In genomic region chr9:25526927-25527337, GRCm38 (mm10) we compare ENCODE assay signal across 8 mouse cellular contexts. TPM values are rescaled to one million over a fixed set of nuclear protein-coding genes. Genes with fewer than 3 reads are reported as not detected.
DNase-seq lines count a peak whose midpoint lies in the region; ATAC-seq and TF ChIP-seq lines count a peak whose summit lies in the region.
"Had no signal": no experiment of that assay in that cellular context is flagged by ENCODE, and none has a peak within 500 bp of the region (broad histone marks: within the 10 kb centered on the region; RNA-seq: fewer than 3 reads in every experiment).

No protein-coding gene starts in this region.

- H3K9me3 ChIP-seq in stomach, embryonic 14.5 days (ENCODE audit: control insufficient read depth, low read depth, low read length): no peaks in the 10 kb centered on the region
- no peaks in the 10 kb centered on the region for H3K9me3 ChIP-seq in stomach, postnatal 0 days (ENCODE audit: control insufficient read depth, low read length)
- no peaks in the 10 kb centered on the region for H3K9me3 ChIP-seq in limb, embryonic 12.5 days
- H3K9me3 ChIP-seq: lung, embryonic 15.5 days had no signal

- peaks cover 9% of the 10 kb centered on the region; the same call in 1 of the 2 replicates for H3K4me1 ChIP-seq in stomach, embryonic 14.5 days (ENCODE audit: control insufficient read depth, insufficient read depth, low read length)
- no peaks in the 10 kb centered on the region for H3K4me1 ChIP-seq in stomach, postnatal 0 days (replicated peaks; ENCODE audit: control insufficient read depth, insufficient read depth)
- H3K4me1 ChIP-seq in limb, embryonic 12.5 days (replicated peaks): peaks cover 27% of the 10 kb centered on the region
- H3K4me1 ChIP-seq: lung, embryonic 15.5 days had no signal

- H3K9ac ChIP-seq in stomach, embryonic 14.5 days (replicated peaks; ENCODE audit: low read depth, low read length): no peak overlapping the region
- H3K9ac ChIP-seq in stomach, postnatal 0 days (ENCODE audit: low read length): no peak overlapping the region
- H3K9ac ChIP-seq in limb, embryonic 12.5 days (replicated peaks): no peak overlapping the region
- H3K9ac ChIP-seq: lung, embryonic 15.5 days had no signal

- H3K4me2 ChIP-seq in stomach, embryonic 14.5 days (replicated peaks; ENCODE audit: low read depth, low read length): no peak overlapping the region
- no peak overlapping the region for H3K4me2 ChIP-seq in stomach, postnatal 0 days (replicated peaks; ENCODE audit: low read depth)
- peak overlapping the region; percentile 24 for H3K4me2 ChIP-seq in limb, embryonic 12.5 days
- H3K4me2 ChIP-seq: lung, embryonic 15.5 days had no signal

- peak; percentile 79; the same call in 1 of the 2 replicates for ATAC-seq in stomach, embryonic 14.5 days (ENCODE audit: insufficient number of reproducible peaks, insufficient read depth, low FRiP score, low read depth)
- no peak for ATAC-seq in stomach, postnatal 0 days (ENCODE audit: low FRiP score, low TSS enrichment)
- ATAC-seq in limb, embryonic 12.5 days (ENCODE audit: insufficient number of reproducible peaks, insufficient read depth, low FRiP score, low TSS enrichment, low read depth): peak; percentile 95

- H3K27ac ChIP-seq in stomach, embryonic 14.5 days (ENCODE audit: low read length): no peak overlapping the region
- H3K27ac ChIP-seq in stomach, postnatal 0 days (replicated peaks): no peak overlapping the region
- peak overlapping the region; percentile 91 for H3K27ac ChIP-seq in limb, embryonic 12.5 days
- H3K27ac ChIP-seq: lung, embryonic 15.5 days had no signal

- no peak for TF ChIP-seq EP300 in stomach, postnatal 0 days (optimal IDR thresholded peaks at IDR 0.05)

- no peak for TF ChIP-seq CTCF in stomach, postnatal 0 days (IDR thresholded peaks at IDR 0.05; ENCODE audit: low read depth)

- no peaks in the 10 kb centered on the region for H3K27me3 ChIP-seq in stomach, embryonic 14.5 days (ENCODE audit: control insufficient read depth, insufficient read depth, low read length)
- no peaks in the 10 kb centered on the region for H3K27me3 ChIP-seq in stomach, postnatal 0 days (ENCODE audit: control insufficient read depth, insufficient read depth, low read length)
- no peaks in the 10 kb centered on the region for H3K27me3 ChIP-seq in limb, embryonic 12.5 days
- H3K27me3 ChIP-seq: lung, embryonic 15.5 days had no signal

- no peaks in the 10 kb centered on the region for H3K36me3 ChIP-seq in stomach, embryonic 14.5 days (ENCODE audit: control insufficient read depth, insufficient read depth, low read length)
- H3K36me3 ChIP-seq in stomach, postnatal 0 days (ENCODE audit: control insufficient read depth, insufficient read depth, low read length): no peaks in the 10 kb centered on the region
- no peaks in the 10 kb centered on the region for H3K36me3 ChIP-seq in limb, embryonic 12.5 days
- H3K36me3 ChIP-seq: lung, embryonic 15.5 days had no signal

- DNase-seq in stomach, postnatal 0 days (ENCODE audit: low spot score): no peak
- peak; percentile 67 to 83 for DNase-seq in heart, adult 18-20 months
- DNase-seq in cerebellum, adult 9-10 months: no peak
- no peak for DNase-seq in adipocyte (ENCODE audit: low spot score)
- no peak for DNase-seq in frontal cortex, postnatal 25 days (ENCODE audit: low spot score in 2 of 2)

- H3K4me3 ChIP-seq in stomach, embryonic 14.5 days (ENCODE audit: low read depth, low read length): no peak overlapping the region
- H3K4me3 ChIP-seq in stomach, postnatal 0 days (ENCODE audit: low read depth, low read length): no peak overlapping the region
- H3K4me3 ChIP-seq in limb, embryonic 12.5 days (replicated peaks): no peak overlapping the region
- H3K4me3 ChIP-seq: lung, embryonic 15.5 days had no signal

RNA-seq across cellular contexts. Expression of gene Eepd1, which starts 45.6 kb away (rescaled TPM):
- 10.1 and 11.5 TPM in 2 replicates for polyA plus RNA-seq in stomach, embryonic 14.5 days (2014; fragmentation: Nextera tagmentation; extraction: Ambion mirVana)
- polyA plus RNA-seq in stomach, postnatal 0 days (2015; fragmentation: Nextera tagmentation; extraction: Ambion mirVana): 16.8 and 17.8 TPM in 2 replicates
- total RNA-seq in heart, adult 18-20 months (2021): 10 to 100 TPM; 21.5 to 25.5 TPM
- polyA plus RNA-seq in limb, embryonic 12.5 days (2016; fragmentation: Nextera tagmentation; extraction: Ambion mirVana): 24.1 and 24.3 TPM in 2 replicates

Comparison
In these comparisons a context has a peak if more than half of its experiments do, and no peak if none do; other contexts are left out.
1. DNase-seq: peak in heart, adult 18-20 months (2 of 2); none in stomach, postnatal 0 days (single experiment), cerebellum, adult 9-10 months (single experiment), adipocyte (single experiment) and frontal cortex, postnatal 25 days (0 of 2).